Mouse (Mus musculus) CH12F3 (cell line): ENCODE results near the gene Gm6268.

ENCODE experiments used
- in situ Hi-C: fragments of 300-500 bp; cut with MboI; formaldehyde crosslinking; loops from 2 replicates; pipeline ENCODE4 v1.14.3; 2020; ENCODE audit warnings: low sequenced_read_pairs

Gene Gm6268

GRCm38 (mm10) chrX:36400980-36401379 is at the start of gene Gm6268:
Gm6268 (plus strand) TSS chrX:36401280.
- in situ Hi-C loops = no loop called here

- in situ Hi-C loops = no loop called here
Observed at GRCm38 (mm10) chrX:36352446-36352845, 48.6 kb upstream of the Gm6268 start.

- in situ Hi-C loops = no loop called here
Observed at GRCm38 (mm10) chrX:36385340-36385739, 15.7 kb upstream of the Gm6268 start.

GRCm38 (mm10) chrX:36389971-36390370 is 11.1 kb upstream of the Gm6268 start:
- in situ Hi-C loops = no loop called here

- in situ Hi-C loops = no loop called here
Observed at GRCm38 (mm10) chrX:36390503-36390902, 10.6 kb upstream of the Gm6268 start.

- in situ Hi-C loops = no loop called here
Observed at GRCm38 (mm10) chrX:36392672-36393071, 8.4 kb upstream of the Gm6268 start.

GRCm38 (mm10) chrX:36393279-36393678 is 7.8 kb upstream of the Gm6268 start:
- in situ Hi-C loops = no loop called here

- in situ Hi-C loops = no loop called here
Observed at GRCm38 (mm10) chrX:36402316-36402715, 1.2 kb downstream of the Gm6268 start.

- in situ Hi-C loops = no loop called here
Observed at GRCm38 (mm10) chrX:36419153-36419552, 18.1 kb downstream of the Gm6268 start.

GRCm38 (mm10) chrX:36434993-36435392 is 33.9 kb downstream of the Gm6268 start:
- in situ Hi-C loops = no loop called here

GRCm38 (mm10) chrX:36437932-36438331 is 36.9 kb downstream of the Gm6268 start:
- in situ Hi-C loops = no loop called here
